Mouse (Mus musculus): ENCODE results near the gene Ecd. TPM values are rescaled to one million over a fixed set of nuclear protein-coding genes. Genes with fewer than 3 reads are reported as not detected.

Gene Ecd
- polyA plus RNA-seq, 1 experiment from 2014 or later = 46.9 TPM

DNA sequence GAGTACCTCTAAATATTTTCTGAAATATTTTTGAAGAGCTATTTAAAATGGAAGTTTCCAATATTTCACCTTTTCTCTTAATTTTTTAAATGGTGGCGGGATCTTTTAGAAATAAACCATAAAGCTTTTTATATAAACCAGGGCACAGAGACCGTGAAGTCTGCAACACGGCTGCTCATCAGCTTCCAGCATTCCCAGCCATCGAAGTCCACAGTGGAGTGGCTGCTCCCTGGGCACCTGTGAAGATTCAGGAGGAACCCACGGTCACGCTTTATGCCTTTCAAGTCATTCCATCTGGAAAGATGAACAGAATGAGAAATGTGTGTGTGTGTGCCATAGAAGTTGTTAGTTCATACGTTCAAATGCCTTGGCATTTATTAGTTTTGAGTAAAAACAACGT, 53.0 kb downstream of the Ecd start:
- Histone ChIP-seq H3K27me3 (replicated peaks; ENCODE audit: control insufficient read depth, insufficient read depth, low read length) (no peaks in the 10 kb centered on the region), H3K9ac (ENCODE audit: low read depth, low read length) (peak overlapping the region; percentile 65), H3K36me3 (ENCODE audit: control insufficient read depth, insufficient read depth, low read length) (no peaks in the 10 kb centered on the region), H3K4me3 (ENCODE audit: low read length) (peak overlapping the region; percentile 58), H3K27ac (ENCODE audit: low read length) (no peak overlapping the region), H3K4me2 (ENCODE audit: low read depth, low read length) (peak overlapping the region; percentile 69), H3K4me1 (ENCODE audit: control insufficient read depth, insufficient read depth, low read length) (peaks cover 4% of the 10 kb centered on the region; the same call in 1 of the 2 replicates), H3K9me3 (ENCODE audit: control insufficient read depth, low read length) (no peaks in the 10 kb centered on the region)
- WGBS = 36% methylated on average over 8 of the region's 8 CpGs
- ATAC-seq = peak; percentile 48; the same call in 1 of the 2 replicates

DNA sequence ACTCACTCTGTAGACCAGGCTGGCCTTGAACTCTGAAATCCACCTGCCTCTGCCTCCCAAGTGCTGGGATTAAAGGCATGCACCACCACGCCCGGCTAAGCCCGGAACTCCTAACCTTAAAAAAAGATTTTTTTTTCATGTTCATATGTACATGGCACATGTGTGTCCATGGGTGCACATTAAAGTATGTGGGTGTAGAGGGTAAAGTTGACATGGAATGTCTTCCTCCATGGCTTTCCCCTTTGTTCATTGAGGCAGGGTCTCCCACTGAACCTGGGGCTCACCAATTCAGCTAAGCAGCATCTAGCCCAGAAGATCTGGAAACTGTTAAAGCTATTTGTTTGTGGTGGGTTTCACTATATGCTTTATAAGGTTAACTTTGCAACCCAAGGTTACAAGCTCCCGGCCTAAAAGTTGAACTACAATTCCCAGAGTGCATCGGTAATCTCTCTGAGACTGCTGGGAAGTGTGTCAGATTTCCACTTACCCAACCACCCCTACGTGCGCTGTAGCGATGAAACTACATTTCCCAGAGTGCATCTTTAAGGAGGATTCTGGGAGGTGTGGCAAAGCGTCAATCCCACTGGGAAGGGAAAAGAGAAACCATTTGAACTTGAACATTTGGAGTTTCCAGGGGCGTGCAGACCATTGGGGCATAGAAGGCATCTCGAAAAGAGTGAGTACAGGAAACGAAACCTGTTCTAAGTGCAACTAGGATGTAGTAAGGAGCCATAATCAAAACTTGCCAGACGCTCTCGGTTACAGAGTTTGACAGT, 53.6 kb downstream of the Ecd start, which contains the start of gene Nudt13:
Gene Nudt13 (plus strand): TSS at position 581 of the 776 bp plus-strand sequence.
- H3K36me3 ChIP-seq (ENCODE audit: control insufficient read depth, insufficient read depth, low read length) = no peaks in the 10 kb centered on the region
- H3K9ac ChIP-seq (ENCODE audit: low read depth, low read length) = peak within 1 kb of the TSS; percentile 65
- no peak within 1 kb of the TSS for H3K27ac ChIP-seq (ENCODE audit: low read length)
- WGBS = 22% methylated on average over 14 of the region's 14 CpGs
- no peaks in the 10 kb centered on the region for H3K9me3 ChIP-seq (ENCODE audit: control insufficient read depth, low read length)
- ATAC-seq = peak; percentile 98
- no peaks in the 10 kb centered on the region for H3K27me3 ChIP-seq (replicated peaks; ENCODE audit: control insufficient read depth, insufficient read depth, low read length)
- peak within 1 kb of the TSS; percentile 69 for H3K4me2 ChIP-seq (ENCODE audit: low read depth, low read length)
- H3K4me1 ChIP-seq (ENCODE audit: control insufficient read depth, insufficient read depth, low read length) = peaks cover 4% of the 10 kb centered on the region; the same call in 1 of the 2 replicates
- H3K4me3 ChIP-seq (ENCODE audit: low read length) = peak within 1 kb of the TSS; percentile 58

DNA sequence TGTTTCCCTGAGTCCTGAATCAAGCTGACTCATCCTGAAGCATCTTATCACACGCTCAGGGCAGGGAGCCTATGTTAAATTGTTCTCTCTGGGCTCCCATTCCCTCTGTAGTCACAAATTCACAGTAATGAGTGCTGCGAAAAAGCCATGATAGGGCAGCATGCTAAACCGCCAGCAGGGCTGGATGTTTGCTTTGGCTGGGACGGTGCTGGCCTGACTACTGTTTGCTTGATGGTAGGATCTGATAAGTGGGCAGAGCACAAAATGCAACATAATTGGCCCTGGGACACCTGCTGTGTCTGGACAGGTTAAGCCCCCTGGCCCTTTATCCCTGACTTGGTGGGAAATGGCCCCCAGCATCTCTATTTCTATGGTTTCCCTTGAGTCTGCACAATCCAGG, 56.5 kb downstream of the Ecd start:
- 50% methylated on average over 4 of the region's 4 CpGs for WGBS
- H3K4me2 ChIP-seq (ENCODE audit: low read depth, low read length) = no peak overlapping the region
- H3K27me3 ChIP-seq (replicated peaks; ENCODE audit: control insufficient read depth, insufficient read depth, low read length) = no peaks in the 10 kb centered on the region
- H3K4me1 ChIP-seq (ENCODE audit: control insufficient read depth, insufficient read depth, low read length) = peaks cover 4% of the 10 kb centered on the region; the same call in 1 of the 2 replicates
- no peaks in the 10 kb centered on the region for H3K36me3 ChIP-seq (ENCODE audit: control insufficient read depth, insufficient read depth, low read length)
- no peak overlapping the region for H3K4me3 ChIP-seq (ENCODE audit: low read length)
- no peak overlapping the region for H3K27ac ChIP-seq (ENCODE audit: low read length)
- ATAC-seq = no peak
- no peaks in the 10 kb centered on the region for H3K9me3 ChIP-seq (ENCODE audit: control insufficient read depth, low read length)
- peak overlapping the region; percentile 26; the same call in 1 of the 2 replicates for H3K9ac ChIP-seq (ENCODE audit: low read depth, low read length)

Other genes starting within 250 kb of the Ecd start
- gene Saysd1, start 209.6 kb downstream of the Ecd start, polyA plus RNA-seq (2015; fragmentation: Nextera tagmentation; extraction: Ambion mirVana) = 20.2 and 21.5 TPM in 2 replicates
- gene Kcnk5, start 166.3 kb downstream of the Ecd start, polyA plus RNA-seq (2015; fragmentation: Nextera tagmentation; extraction: Ambion mirVana) = 10.7 and 10.9 TPM in 2 replicates
- 5.6 and 5.7 TPM in 2 replicates for gene Kcnk16, start 78.9 kb downstream of the Ecd start, polyA plus RNA-seq (2015; fragmentation: Nextera tagmentation; extraction: Ambion mirVana)
- 15.7 and 16.8 TPM in 2 replicates for gene Nudt13, start 53.4 kb downstream of the Ecd start, polyA plus RNA-seq (2015; fragmentation: Nextera tagmentation; extraction: Ambion mirVana)
- 24.8 and 25.6 TPM in 2 replicates for gene Fam149b, start within 50 bp of the Ecd start, polyA plus RNA-seq (2015; fragmentation: Nextera tagmentation; extraction: Ambion mirVana)
- 99.2 and 119 TPM in 2 replicates for gene Dnajc9, start 40.8 kb upstream of the Ecd start, polyA plus RNA-seq (2015; fragmentation: Nextera tagmentation; extraction: Ambion mirVana)
- gene Mrps16, start 45.5 kb upstream of the Ecd start, polyA plus RNA-seq (2015; fragmentation: Nextera tagmentation; extraction: Ambion mirVana) = 97.6 and 100 TPM in 2 replicates
- gene Cfap70, start 104.1 kb upstream of the Ecd start, polyA plus RNA-seq (2015; fragmentation: Nextera tagmentation; extraction: Ambion mirVana) = 0.12 and 0.18 TPM in 2 replicates
- gene Anxa7, start 132.0 kb upstream of the Ecd start, polyA plus RNA-seq (2015; fragmentation: Nextera tagmentation; extraction: Ambion mirVana) = 45.9 TPM in 2 replicates
- gene Mss51, start 148.8 kb upstream of the Ecd start, polyA plus RNA-seq (2015; fragmentation: Nextera tagmentation; extraction: Ambion mirVana) = 0.45 and 0.65 TPM in 2 replicates
- gene Ppp3cb, start 198.5 kb upstream of the Ecd start, polyA plus RNA-seq (2015; fragmentation: Nextera tagmentation; extraction: Ambion mirVana) = 17.3 and 22.6 TPM in 2 replicates

Measured in intestine, embryonic 16.5 days (tissue).